Mouse (Mus musculus) CH12.LX (cell line): ENCODE results near the gene Srcap.

Experiments
- CHD1 ChIP-seq: IDR thresholded peaks from 2 replicates; pipeline ENCODE4 v1.6.1; 2012; ENCODE audit warnings: low read depth, low read length, improper control_type of control experiment, inconsistent platforms
- CTCF ChIP-seq, 2 experiments: IDR thresholded peaks in 1 of 2; conservative IDR thresholded peaks in 1 of 2; 2 replicates each; pipeline ENCODE4 v1.5.1; 2011 to 2012; ENCODE audit warnings: low read depth in 2 of 2, low read length in 2 of 2, improper control_type of control experiment in 1 of 2, inconsistent platforms in 1 of 2, mild to moderate bottlenecking in 1 of 2, moderate library complexity in 1 of 2
- EP300 ChIP-seq: IDR thresholded peaks from 2 replicates; pipeline ENCODE4 v1.6.1; 2011; ENCODE audit warnings: low read length, improper control_type of control experiment
- MAFK ChIP-seq: IDR thresholded peaks from 2 replicates; pipeline ENCODE4 v1.6.1; 2011; ENCODE audit warnings: low read length, improper control_type of control experiment; ENCODE audit not compliant: insufficient replicate concordance
- MEF2A ChIP-seq: IDR thresholded peaks from 2 replicates; pipeline ENCODE4 v1.6.1; 2014; ENCODE audit warnings: low read depth, mild to moderate bottlenecking, inconsistent platforms, low read length, improper control_type of control experiment, borderline replicate concordance
- MYC ChIP-seq: IDR thresholded peaks from 2 replicates; pipeline ENCODE4 v1.6.1; 2011; ENCODE audit warnings: low read depth, mild to moderate bottlenecking, improper control_type of control experiment, low read length
- POLR2A ChIP-seq: IDR thresholded peaks from 2 replicates; pipeline ENCODE4 v1.6.1; 2011; ENCODE audit warnings: low read depth, mild to moderate bottlenecking, improper control_type of control experiment, low read length
- RAD21 ChIP-seq: IDR thresholded peaks from 2 replicates; pipeline ENCODE4 v1.6.1; 2011; ENCODE audit warnings: low read depth, mild to moderate bottlenecking, low read length, improper control_type of control experiment, moderate library complexity
- UBTF ChIP-seq: IDR thresholded peaks from 2 replicates; pipeline ENCODE4 v1.6.1; 2012; ENCODE audit warnings: low read depth, mild to moderate bottlenecking, inconsistent platforms, low read length, improper control_type of control experiment, moderate library complexity
- USF1 ChIP-seq: IDR thresholded peaks from 2 replicates; pipeline ENCODE4 v1.6.1; 2014; ENCODE audit warnings: low read depth, mild to moderate bottlenecking, inconsistent platforms, low read length, improper control_type of control experiment
- ZMIZ1 ChIP-seq: IDR thresholded peaks from 2 replicates; pipeline ENCODE4 v1.6.1; 2012; ENCODE audit warnings: low read depth, mild to moderate bottlenecking, inconsistent platforms, low read length, improper control_type of control experiment

GRCm38 (mm10) chr7:127602903-127603302 lies 91.1 kb downstream of the Srcap start:
- no peak for TF ChIP-seq CTCF (conservative IDR thresholded peaks at IDR 0.05 in 1 of 2, IDR thresholded peaks at IDR 0.05 in 1 of 2; ENCODE audit: low read depth in 2 of 2, low read length in 2 of 2)
- no peak for TF ChIP-seq EP300
- TF ChIP-seq POLR2A, result no peak
- TF ChIP-seq ZMIZ1, result no peak
- no peak for TF ChIP-seq UBTF
- TF ChIP-seq MAFK, result no peak
- no peak for TF ChIP-seq CHD1
- TF ChIP-seq RAD21, result no peak
- TF ChIP-seq MEF2A, result no peak
- TF ChIP-seq MYC, result no peak
- TF ChIP-seq USF1, result no peak
